Mouse (Mus musculus): ENCODE results near the gene Nradd.

The Nradd gene

DNA sequence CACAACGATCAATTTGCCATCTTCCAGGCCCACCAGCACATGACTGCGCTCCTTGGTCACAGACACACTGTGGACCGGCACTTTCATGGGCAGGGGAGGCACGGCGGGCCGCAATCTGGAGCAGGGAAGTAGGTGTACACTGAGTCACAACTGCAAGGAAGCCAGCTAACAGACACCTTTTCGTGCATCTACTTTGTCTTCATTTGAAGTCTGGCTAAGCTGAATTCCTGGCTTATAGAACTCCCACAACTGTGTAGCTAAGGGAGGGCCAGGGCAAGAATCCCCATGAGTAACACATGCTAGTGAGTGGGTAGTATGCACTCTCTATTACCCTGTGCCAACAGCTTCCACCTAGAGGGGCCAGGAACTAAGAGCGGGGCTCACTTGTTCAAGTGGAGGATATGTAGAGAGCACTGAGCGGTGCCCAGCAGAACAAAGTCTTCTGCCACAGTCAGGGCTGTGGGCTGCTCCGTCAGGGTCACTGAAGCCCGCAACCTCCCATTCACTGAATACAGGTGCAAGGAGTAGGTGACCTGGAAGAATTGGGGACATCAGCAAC is 1.2 kb upstream of the Nradd start:
- in situ Hi-C loops (cut with MboI; ENCODE audit: low pct_unique_long_range_greater_than_20kb in 1 of 2, low sequenced_read_pairs in 2 of 2, unreplicated experiment in 1 of 2), result no loop called here

DNA sequence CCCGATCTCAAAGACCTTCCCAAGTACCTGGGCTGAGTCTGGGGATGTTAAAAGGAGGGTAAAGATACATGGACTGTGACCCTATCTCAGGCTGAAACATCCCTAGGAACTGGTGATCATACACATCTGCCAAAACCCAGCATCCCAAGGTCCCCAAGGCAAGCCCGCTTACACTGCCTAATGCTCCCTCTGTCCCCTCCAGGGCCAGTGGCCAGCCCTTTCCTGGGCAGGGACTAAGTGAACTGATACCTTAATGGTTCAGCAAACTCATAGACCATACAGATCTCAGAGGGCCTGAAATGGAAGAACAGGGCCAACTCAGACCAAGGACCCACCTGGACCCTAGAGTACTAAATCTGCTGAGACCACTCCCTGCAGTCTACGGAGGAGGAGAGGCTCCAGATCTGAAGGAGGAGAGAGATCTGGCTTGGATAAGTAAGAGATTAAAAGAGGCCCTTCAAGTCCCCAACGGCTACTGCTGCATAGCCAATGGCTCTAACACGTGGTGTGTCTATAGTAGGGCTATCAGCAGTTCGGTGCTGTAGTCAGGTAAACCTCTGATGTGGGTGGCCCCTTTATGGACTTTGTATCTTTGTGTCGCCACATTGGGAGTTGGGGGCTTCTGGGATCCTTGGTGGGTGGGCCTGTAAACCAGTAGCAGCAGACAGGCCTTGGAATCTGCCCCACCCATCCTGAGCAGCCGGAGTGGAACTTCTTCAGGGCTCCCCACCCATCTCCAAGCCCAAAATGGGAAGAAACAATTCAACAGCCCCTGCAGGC is 646 bp downstream of the Nradd start:
- in situ Hi-C loops (cut with MboI; ENCODE audit: low pct_unique_long_range_greater_than_20kb in 1 of 2, low sequenced_read_pairs in 2 of 2, unreplicated experiment in 1 of 2), result loop anchor here in 1 of 2 experiments (5.0 kb wide), 1 partner anchor 201 kb away; no protein-coding TSS in a partner anchor

DNA sequence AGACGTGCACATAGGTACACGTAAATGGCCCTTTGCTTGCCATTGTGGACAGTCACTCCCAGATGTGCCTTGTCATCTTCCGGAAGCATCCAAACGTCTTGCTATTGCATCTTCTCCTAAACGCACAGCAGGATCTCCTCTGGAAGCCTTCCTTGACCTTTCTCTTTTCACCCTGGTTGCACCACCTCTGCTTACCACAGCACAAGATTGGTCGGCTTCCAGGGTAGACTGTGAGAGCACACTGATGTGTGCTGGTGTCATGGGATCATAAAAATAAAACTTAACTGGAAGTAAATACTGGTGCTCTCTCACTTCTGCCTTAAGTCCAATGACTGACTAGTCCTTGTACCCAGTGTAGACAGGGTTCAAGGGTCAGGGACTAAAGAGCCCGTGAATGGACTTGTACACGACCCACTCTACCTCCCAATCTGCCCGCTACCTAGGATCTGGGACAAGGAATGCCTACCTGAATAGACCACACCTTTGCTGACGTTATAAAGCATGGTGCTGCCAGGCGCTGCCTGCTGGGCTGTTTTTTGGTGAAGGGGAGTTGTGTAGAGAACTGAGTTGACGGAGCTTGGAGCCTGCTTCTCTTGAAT is 1.5 kb downstream of the Nradd start:
- in situ Hi-C loops (cut with MboI; ENCODE audit: low pct_unique_long_range_greater_than_20kb in 1 of 2, low sequenced_read_pairs in 2 of 2, unreplicated experiment in 1 of 2), result loop anchor here in 1 of 2 experiments (5.0 kb wide), 1 partner anchor 200 kb away; no protein-coding TSS in a partner anchor

DNA sequence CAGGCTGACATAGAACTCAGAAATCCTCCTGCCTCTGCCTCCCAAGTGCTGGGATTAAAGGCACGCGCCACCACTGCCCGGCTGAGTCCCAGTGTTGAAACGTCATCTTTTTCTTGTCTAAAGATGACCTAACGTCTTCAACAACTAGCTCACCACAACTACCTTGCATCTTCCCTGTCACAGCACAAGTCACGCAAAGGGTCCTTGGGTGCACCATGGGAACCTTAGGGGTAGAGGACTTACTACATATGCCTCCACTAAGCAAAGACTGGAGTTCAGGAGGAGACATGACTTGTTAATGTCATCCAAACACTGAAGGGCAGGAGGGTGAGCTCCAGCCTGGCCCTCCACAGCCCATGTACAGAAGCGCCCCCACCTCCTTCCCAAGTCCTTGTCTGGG is 3.6 kb downstream of the Nradd start:
- in situ Hi-C loops (cut with MboI; ENCODE audit: low pct_unique_long_range_greater_than_20kb in 1 of 2, low sequenced_read_pairs in 2 of 2, unreplicated experiment in 1 of 2), result loop anchor here in 1 of 2 experiments (5.0 kb wide), 1 partner anchor 198 kb away; no protein-coding TSS in a partner anchor

DNA sequence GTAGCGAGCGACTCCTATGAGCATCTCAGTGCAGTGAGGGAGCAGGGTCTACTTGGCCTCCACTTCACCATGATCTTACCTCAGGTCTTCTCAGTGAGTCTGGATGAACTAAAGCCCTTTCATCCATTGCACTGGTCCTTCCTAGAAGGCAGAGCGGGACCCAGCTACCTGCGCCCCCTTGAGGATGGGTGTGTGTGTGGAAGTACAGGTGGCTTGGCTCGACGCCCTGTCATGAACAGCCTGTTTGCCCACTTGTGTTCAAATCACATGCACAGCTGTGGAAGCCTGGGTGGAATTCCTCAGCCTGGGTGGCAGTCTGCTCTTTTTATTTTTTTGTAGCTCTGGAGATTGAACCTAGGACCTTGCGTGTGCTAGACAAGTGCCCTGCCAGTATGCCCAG is 4.1 kb downstream of the Nradd start:
- in situ Hi-C loops (cut with MboI; ENCODE audit: low pct_unique_long_range_greater_than_20kb in 1 of 2, low sequenced_read_pairs in 2 of 2, unreplicated experiment in 1 of 2), result loop anchor here in 1 of 2 experiments (5.0 kb wide), 1 partner anchor 198 kb away; no protein-coding TSS in a partner anchor

DNA sequence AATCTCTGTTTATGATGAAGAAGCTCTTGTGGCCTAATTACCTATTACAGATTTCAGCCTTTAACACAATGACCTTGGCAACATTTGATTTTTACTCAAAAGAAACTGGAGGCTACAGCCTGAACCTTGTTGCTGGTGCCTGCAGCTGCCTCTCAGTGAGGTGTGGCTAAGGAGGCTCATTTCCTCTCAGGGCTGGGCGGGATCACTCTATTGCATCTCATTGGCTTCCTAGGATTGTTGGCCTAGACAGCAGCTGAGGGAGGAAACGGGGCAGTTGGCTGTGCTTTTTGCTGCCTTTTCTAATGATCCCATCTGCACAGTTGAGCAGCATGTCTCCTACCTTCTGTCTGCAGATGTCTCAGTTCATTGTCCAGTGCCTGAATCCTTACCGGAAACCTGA is 7.2 kb downstream of the Nradd start:
- in situ Hi-C loops (cut with MboI; ENCODE audit: low pct_unique_long_range_greater_than_20kb in 1 of 2, low sequenced_read_pairs in 2 of 2, unreplicated experiment in 1 of 2), result no loop called here

DNA sequence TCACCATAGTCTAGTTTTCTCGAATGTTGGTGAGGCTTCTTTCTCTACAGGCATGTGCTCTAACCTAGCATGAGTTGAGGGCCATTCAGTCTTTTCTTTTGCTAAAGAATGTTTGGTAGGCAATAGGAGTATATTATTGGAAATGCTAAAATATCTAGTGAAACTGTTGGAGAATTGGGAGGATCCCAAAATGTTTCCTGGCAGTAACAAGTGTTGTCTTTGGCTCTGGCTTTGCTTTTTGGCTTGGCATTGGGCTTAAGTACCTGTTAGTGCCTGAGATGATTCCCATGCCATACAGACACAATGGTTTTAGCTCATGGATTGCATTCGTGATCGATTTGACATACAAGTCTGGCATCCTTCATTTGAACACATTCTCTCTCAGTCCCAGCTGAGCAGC is 12.8 kb downstream of the Nradd start:
- in situ Hi-C loops (cut with MboI; ENCODE audit: low pct_unique_long_range_greater_than_20kb in 1 of 2, low sequenced_read_pairs in 2 of 2, unreplicated experiment in 1 of 2), result no loop called here

DNA sequence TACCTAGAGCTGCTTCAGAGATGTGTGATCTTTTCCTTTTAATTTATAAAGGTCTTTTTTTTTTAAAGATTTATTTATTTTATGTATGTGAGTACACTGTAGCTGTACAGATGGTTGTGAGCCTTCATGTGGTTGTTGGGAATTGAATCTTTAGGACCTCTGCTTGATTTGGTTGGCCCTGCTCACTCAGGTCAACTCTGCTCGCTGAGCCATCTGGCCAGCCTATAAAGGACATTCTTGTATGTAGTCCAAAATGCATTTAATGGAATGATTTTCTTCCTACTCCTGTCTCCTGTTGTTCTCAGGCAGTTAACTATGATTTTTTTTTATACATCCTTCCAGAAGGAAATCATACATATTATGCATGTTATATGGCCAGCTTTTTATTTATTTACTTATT is 40.7 kb downstream of the Nradd start:
- in situ Hi-C loops (cut with MboI; ENCODE audit: low pct_unique_long_range_greater_than_20kb in 1 of 2, low sequenced_read_pairs in 2 of 2, unreplicated experiment in 1 of 2), result no loop called here

DNA sequence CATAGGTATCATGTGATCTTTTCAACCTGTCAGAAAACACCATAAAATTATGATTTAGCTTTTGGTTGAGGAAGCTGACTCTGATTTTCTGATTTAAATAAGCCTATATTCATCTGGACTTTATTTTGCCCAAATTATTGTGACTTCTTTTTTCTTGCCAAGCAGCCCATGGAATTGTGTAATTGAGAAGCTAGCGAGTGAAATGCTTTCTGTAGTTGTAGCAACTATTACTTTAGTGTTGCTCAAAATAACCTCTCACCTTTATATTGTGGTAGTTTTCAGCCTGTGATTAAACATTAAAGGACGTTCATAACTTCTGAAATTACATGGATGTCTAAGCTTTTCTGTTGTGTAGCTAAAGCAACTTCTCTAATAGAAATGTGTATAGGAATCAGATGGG is 42.1 kb downstream of the Nradd start:
- in situ Hi-C loops (cut with MboI; ENCODE audit: low pct_unique_long_range_greater_than_20kb in 1 of 2, low sequenced_read_pairs in 2 of 2, unreplicated experiment in 1 of 2), result no loop called here

Data from mouse embryonic stem cell (cell line).